Mouse (Mus musculus) monocyte, adult 5-6 weeks (primary cell): Measurements from ENCODE around the gene Myo1b. TPM values are rescaled to one million over a fixed set of nuclear protein-coding genes. Genes with fewer than 3 reads are reported as not detected.

ENCODE experiments used
- total RNA-seq: library from RNA; stranded (forward); fragments of 200-1000, 200-491, 200-594 nt; gene quantifications from 3 replicates; pipeline ENCODE4 v1.2.3, GENCODE M21; 2017

The Myo1b gene
- total RNA-seq, 1 experiment from 2014 or later = 3.0 TPM

Other genes starting within 250 kb of the Myo1b start
- gene Stat4, start 71.1 kb upstream of the Myo1b start, total RNA-seq = 78.3 to 278 TPM (median 108 TPM) in 3 replicates
- 167 to 238 TPM (median 182 TPM) in 3 replicates for gene Stat1, start 203.4 kb upstream of the Myo1b start, total RNA-seq